Mouse (Mus musculus): Measurements from ENCODE around the gene Cntn4. TPM values are rescaled to one million over a fixed set of nuclear protein-coding genes. Genes with fewer than 3 reads are reported as not detected.

Gene Cntn4
- polyA plus RNA-seq, 2 experiments from 2014 or later, result not detected

- ATAC-seq, result no peak
Observed at GRCm38 (mm10) chr6:106097856-106098255, 420.4 kb downstream of the Cntn4 start.

GRCm38 (mm10) chr6:106118523-106119081, 441.1 kb downstream of the Cntn4 start:
- ATAC-seq, result no peak

- ATAC-seq, result no peak
Observed at GRCm38 (mm10) chr6:106153530-106153929, 476.1 kb downstream of the Cntn4 start.

- no peak for ATAC-seq
Observed at GRCm38 (mm10) chr6:106155362-106155761, 477.9 kb downstream of the Cntn4 start.

GRCm38 (mm10) chr6:106177546-106177945, 500.1 kb downstream of the Cntn4 start:
- ATAC-seq, result no peak

- no peak for ATAC-seq
Observed at GRCm38 (mm10) chr6:106181596-106181995, 504.1 kb downstream of the Cntn4 start.

GRCm38 (mm10) chr6:106200974-106201373, 523.5 kb downstream of the Cntn4 start:
- no peak for ATAC-seq

- ATAC-seq, result no peak
Observed at GRCm38 (mm10) chr6:106207401-106207800, 529.9 kb downstream of the Cntn4 start.

- no peak for ATAC-seq
Observed at GRCm38 (mm10) chr6:106213071-106213470, 535.6 kb downstream of the Cntn4 start.

GRCm38 (mm10) chr6:106237046-106237948, 559.8 kb downstream of the Cntn4 start:
- no peak for ATAC-seq

- ATAC-seq, result no peak
Observed at GRCm38 (mm10) chr6:106241553-106241952, 564.1 kb downstream of the Cntn4 start.

- no peak for ATAC-seq
Observed at GRCm38 (mm10) chr6:106263396-106263795, 585.9 kb downstream of the Cntn4 start.

- no peak for ATAC-seq
Observed at GRCm38 (mm10) chr6:106265487-106265886, 588.0 kb downstream of the Cntn4 start.

- ATAC-seq, result no peak
Observed at GRCm38 (mm10) chr6:106266304-106266703, 588.8 kb downstream of the Cntn4 start.

- ATAC-seq, result no peak
Observed at GRCm38 (mm10) chr6:106268723-106269122, 591.3 kb downstream of the Cntn4 start.

- ATAC-seq, result no peak
Observed at GRCm38 (mm10) chr6:106277139-106277538, 599.7 kb downstream of the Cntn4 start.

- ATAC-seq, result no peak
Observed at GRCm38 (mm10) chr6:106281621-106282020, 604.2 kb downstream of the Cntn4 start.

- ATAC-seq, result no peak
Observed at GRCm38 (mm10) chr6:106283815-106284214, 606.4 kb downstream of the Cntn4 start.

GRCm38 (mm10) chr6:106299451-106299850, 622.0 kb downstream of the Cntn4 start:
- ATAC-seq, result no peak

- no peak for ATAC-seq
Observed at GRCm38 (mm10) chr6:106300179-106300578, 622.7 kb downstream of the Cntn4 start.

GRCm38 (mm10) chr6:106302435-106302834, 625.0 kb downstream of the Cntn4 start:
- no peak for ATAC-seq

- no peak for ATAC-seq
Observed at GRCm38 (mm10) chr6:106328987-106329386, 651.5 kb downstream of the Cntn4 start.

- no peak for ATAC-seq
Observed at GRCm38 (mm10) chr6:106329636-106330035, 652.2 kb downstream of the Cntn4 start.

GRCm38 (mm10) chr6:106332466-106332865, 655.0 kb downstream of the Cntn4 start:
- ATAC-seq, result no peak

All from activated CD4-positive, CD25-positive, alpha-beta regulatory T cell, adult 4 months (primary cell).